Mouse (Mus musculus): ENCODE results near the gene Olfr1218. TPM values are rescaled to one million over a fixed set of nuclear protein-coding genes. Genes with fewer than 3 reads are reported as not detected.
"Not testable (repeated sequence)": the region's sequence is repeated elsewhere in the genome, so short reads cannot be mapped to it uniquely, and the experiment has no call there.

Gene Olfr1218
- polyA plus RNA-seq (2015; fragmentation: Nextera tagmentation; extraction: Ambion mirVana): not detected in 2 replicates

DNA sequence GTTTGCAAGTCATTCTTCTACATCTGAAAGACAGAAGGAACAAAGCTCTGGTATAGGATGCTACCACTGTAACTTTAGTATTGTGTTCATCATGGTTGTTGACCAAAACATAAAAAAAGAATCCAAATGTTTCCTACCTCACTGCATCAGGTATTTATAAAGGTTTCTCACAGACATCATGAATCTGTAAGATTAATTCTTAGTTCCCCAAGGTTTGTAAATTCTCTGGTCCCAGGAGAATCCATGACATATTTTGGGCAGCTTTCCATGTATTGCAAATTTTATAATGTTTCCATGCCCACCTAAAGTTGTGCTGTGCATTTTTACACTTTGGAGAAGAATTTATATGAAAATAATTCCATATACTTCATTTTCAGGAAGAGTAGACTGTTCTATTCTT is at the start of gene Olfr1218:
Gene Olfr1218 (minus strand): TSS at position 101 of the 400 bp plus-strand sequence.
- no peaks in the 10 kb centered on the region for H3K4me1 ChIP-seq (replicated peaks)
- no peak for ATAC-seq (ENCODE audit: low read depth)
- no peaks in the 10 kb centered on the region for H3K36me3 ChIP-seq
- H3K4me2 ChIP-seq: no peak within 1 kb of the TSS
- no peak within 1 kb of the TSS for H3K9ac ChIP-seq
- H3K4me3 ChIP-seq (replicated peaks): no peak within 1 kb of the TSS
- no peaks in the 10 kb centered on the region for H3K27me3 ChIP-seq
- DNase-seq: no peak
- no peaks in the 10 kb centered on the region for H3K9me3 ChIP-seq (replicated peaks)
- H3K27ac ChIP-seq: no peak within 1 kb of the TSS

DNA sequence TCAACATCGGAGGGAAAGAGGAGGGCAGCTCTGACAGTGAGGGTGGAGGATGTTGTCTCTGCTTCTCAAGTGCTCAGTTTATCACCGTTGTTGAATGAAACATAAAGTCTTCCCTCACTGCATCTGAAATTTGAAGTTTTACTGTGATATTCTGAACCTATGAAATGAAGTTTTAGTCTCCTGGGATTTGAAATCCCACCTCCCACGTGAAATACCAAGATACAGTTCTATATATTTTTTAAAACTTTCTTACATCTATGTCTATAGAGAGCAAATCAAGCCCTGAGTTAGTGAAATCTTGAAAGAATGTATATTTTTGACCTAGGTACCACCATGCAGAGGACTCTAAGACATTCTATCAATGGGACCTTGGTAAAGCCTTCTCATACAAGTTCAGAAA is 45.7 kb upstream of the Olfr1218 start, which contains the start of gene Olfr1220:
Gene Olfr1220 (minus strand): TSS at position 101 of the 400 bp plus-strand sequence.
- ATAC-seq (ENCODE audit: low read depth): no peak
- 48% methylated on average over 3 of the region's 3 CpGs for WGBS (ENCODE audit: insufficient replicate concordance)

DNA sequence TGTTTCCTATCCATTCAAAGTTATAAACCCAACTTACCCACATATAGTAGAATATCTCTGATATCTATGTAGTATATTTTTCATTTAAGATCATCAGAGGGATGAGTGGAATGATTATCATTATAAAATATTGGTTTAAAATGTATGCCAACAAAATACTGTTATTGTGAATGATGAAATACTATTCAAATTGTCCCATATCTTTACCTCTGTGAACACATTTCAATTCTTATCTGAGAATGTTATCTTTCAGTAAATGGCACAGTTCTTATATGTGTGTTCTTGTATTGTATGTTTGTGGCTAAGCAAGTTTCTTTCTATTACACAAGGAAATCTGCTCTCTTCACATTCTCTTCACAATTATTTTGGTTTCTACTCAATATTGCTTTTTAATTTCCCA is 44.7 kb upstream of the Olfr1218 start:
- Histone ChIP-seq H3K36me3 (no peaks in the 10 kb centered on the region), H3K4me1 (replicated peaks) (no peaks in the 10 kb centered on the region), H3K27me3 (no peaks in the 10 kb centered on the region), H3K9me3 (replicated peaks) (no peaks in the 10 kb centered on the region), H3K4me3 (replicated peaks) (no peak overlapping the region), H3K9ac (no peak overlapping the region), H3K27ac (no peak overlapping the region), H3K4me2 (no peak overlapping the region)
- no peak for DNase-seq
- no peak for ATAC-seq (ENCODE audit: low read depth)

More for the DNA sequence above, 45.7 kb upstream of the Olfr1218 start, which contains the start of gene Olfr1220:
- Histone ChIP-seq H3K4me2 (no peak within 1 kb of the TSS), H3K27me3 (no peaks in the 10 kb centered on the region), H3K27ac (no peak within 1 kb of the TSS), H3K4me1 (replicated peaks) (no peaks in the 10 kb centered on the region), H3K9me3 (replicated peaks) (no peaks in the 10 kb centered on the region), H3K4me3 (replicated peaks) (no peak within 1 kb of the TSS), H3K9ac (no peak within 1 kb of the TSS), H3K36me3 (no peaks in the 10 kb centered on the region)
- DNase-seq: no peak

DNA sequence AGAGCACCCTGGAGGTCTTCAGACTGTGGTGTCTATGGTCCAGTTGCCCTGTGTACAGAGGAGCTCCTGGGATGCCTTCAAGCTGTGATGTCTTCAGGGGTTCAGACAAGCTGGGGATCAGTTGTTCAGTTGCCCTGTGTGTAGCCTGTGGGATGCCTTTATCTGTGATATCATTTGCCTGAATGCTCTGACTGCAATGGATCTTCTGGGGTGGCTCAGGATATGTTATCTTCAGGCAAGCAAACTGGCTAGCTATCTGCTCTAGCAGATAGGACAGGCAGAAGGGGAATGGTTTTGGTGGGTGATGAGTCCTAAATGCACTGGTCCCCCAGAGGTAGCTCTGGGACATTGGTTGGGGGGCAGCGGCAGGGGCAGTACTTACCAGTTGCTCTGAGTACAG is 32.9 kb upstream of the Olfr1218 start:
- H3K4me2 ChIP-seq: no peak overlapping the region
- WGBS (ENCODE audit: insufficient replicate concordance): 85% methylated on average over 1 of the region's 1 CpGs

DNA sequence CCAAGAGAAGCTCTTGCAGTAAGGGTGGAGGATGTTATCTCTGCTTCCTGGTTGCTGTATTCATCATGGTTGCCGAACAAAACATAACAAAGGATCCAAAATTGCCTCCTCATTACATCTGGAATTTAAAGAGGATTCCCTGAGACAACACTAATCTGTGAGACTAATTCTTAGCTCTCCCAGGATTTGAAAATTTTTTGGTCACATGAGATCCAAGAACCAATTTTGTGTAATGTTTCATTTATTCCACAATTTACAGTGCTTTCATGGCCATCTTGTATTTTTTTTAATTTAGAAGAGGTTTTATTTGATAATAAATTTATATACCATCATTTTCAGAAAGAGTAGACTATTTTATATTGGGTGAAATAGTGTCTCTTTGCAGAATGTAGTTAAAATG is 22.4 kb upstream of the Olfr1218 start, which contains the start of gene Olfr1219:
Gene Olfr1219 (minus strand): TSS at position 101 of the 400 bp plus-strand sequence.
- H3K9me3 ChIP-seq (replicated peaks): no peaks in the 10 kb centered on the region
- H3K4me2 ChIP-seq: no peak within 1 kb of the TSS
- 48% methylated on average over 1 of the region's 1 CpGs for WGBS (ENCODE audit: insufficient replicate concordance)
- ATAC-seq (ENCODE audit: low read depth) (no peak), DNase-seq (no peak)
- H3K4me3 ChIP-seq (replicated peaks): no peak within 1 kb of the TSS
- H3K27ac ChIP-seq: no peak within 1 kb of the TSS
- H3K4me1 ChIP-seq (replicated peaks): no peaks in the 10 kb centered on the region
- no peak within 1 kb of the TSS for H3K9ac ChIP-seq
- H3K27me3 ChIP-seq: no peaks in the 10 kb centered on the region
- H3K36me3 ChIP-seq: no peaks in the 10 kb centered on the region

More for the DNA sequence above, 32.9 kb upstream of the Olfr1218 start:
- DNase-seq (no peak), ATAC-seq (ENCODE audit: low read depth) (no peak)
- H3K9me3 ChIP-seq (replicated peaks): no peaks in the 10 kb centered on the region
- H3K4me3 ChIP-seq (replicated peaks): no peak overlapping the region
- no peak overlapping the region for H3K27ac ChIP-seq
- no peaks in the 10 kb centered on the region for H3K27me3 ChIP-seq
- H3K4me1 ChIP-seq (replicated peaks): no peaks in the 10 kb centered on the region
- no peak overlapping the region for H3K9ac ChIP-seq
- H3K36me3 ChIP-seq: no peaks in the 10 kb centered on the region

DNA sequence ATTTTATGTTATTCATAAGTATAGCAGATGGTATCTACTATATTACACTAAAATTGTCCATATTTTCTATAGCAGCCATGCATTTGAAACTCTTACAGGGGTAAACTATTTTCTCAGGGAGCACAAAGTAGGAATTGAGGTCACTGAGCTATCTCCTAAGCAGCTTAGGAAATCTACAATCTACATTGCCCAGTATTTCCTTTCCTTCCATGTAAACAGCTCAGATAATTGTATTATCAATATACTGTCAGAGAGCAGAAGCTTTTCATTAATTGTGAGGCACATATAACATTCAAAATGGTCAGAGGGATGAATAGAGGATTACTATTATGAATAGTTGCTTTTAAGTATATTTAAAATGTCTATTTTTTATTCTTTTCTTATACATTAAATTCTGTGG is 20.5 kb upstream of the Olfr1218 start:
- DNase-seq: no peak
- H3K4me1 ChIP-seq (replicated peaks): no peaks in the 10 kb centered on the region
- no peak for ATAC-seq (ENCODE audit: low read depth)
- no peak overlapping the region for H3K9ac ChIP-seq
- no peaks in the 10 kb centered on the region for H3K27me3 ChIP-seq
- no peaks in the 10 kb centered on the region for H3K36me3 ChIP-seq
- no peaks in the 10 kb centered on the region for H3K9me3 ChIP-seq (replicated peaks)
- no peak overlapping the region for H3K27ac ChIP-seq
- no peak overlapping the region for H3K4me2 ChIP-seq
- no peak overlapping the region for H3K4me3 ChIP-seq (replicated peaks)

DNA sequence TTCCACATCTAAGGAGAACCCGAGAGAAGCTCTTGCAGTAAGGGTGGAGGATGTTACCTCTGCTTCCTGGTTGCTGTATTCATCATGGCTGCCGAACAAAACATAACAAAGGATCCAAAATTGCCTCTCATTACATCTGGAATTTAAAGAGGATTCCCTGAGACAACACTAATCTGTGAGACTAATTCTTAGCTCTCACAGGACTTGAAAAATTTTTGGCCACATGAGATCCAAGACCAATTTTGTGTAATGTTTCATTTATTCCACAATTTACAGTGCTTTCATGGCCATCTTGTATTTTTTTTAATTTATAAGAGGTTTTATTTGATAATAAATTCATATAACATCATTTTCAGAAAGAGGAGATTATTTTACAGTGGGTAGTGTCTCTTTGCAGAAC is 29.0 kb downstream of the Olfr1218 start, which contains the start of gene Olfr1217:
Gene Olfr1217 (minus strand): TSS at position 101 of the 400 bp plus-strand sequence.
- no peaks in the 10 kb centered on the region for H3K4me1 ChIP-seq (replicated peaks)
- no peaks in the 10 kb centered on the region for H3K9me3 ChIP-seq (replicated peaks)
- H3K27ac ChIP-seq: no peak within 1 kb of the TSS
- no peak within 1 kb of the TSS for H3K4me2 ChIP-seq
- ATAC-seq (ENCODE audit: low read depth) (no peak), DNase-seq (no peak)
- H3K9ac ChIP-seq: no peak within 1 kb of the TSS
- no peaks in the 10 kb centered on the region for H3K27me3 ChIP-seq
- no peak within 1 kb of the TSS for H3K4me3 ChIP-seq (replicated peaks)
- WGBS (ENCODE audit: insufficient replicate concordance): 41% methylated on average over 2 of the region's 2 CpGs
- H3K36me3 ChIP-seq: no peaks in the 10 kb centered on the region

DNA sequence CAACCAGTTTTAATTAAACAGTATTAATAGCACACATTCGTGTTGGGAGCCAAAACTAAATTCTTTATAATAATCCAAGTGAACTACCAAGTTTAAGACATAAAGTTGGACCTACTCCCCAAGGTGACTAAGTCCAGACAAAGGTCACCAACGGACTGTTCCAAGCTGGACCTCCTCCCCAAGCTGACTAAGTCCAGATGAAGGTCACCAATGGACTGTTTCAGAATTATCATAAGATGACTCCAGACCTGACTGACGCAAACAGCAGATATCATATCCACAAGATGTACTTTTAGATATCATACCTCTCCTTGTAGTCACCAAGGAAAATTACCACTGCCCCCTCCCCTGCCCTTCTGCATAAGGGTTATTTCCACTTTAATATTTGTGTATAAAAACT is 39.6 kb downstream of the Olfr1218 start:
- DNase-seq; H3K36me3 ChIP-seq; H3K9me3 ChIP-seq (replicated peaks); H3K27ac ChIP-seq; H3K4me3 ChIP-seq (replicated peaks); H3K27me3 ChIP-seq; ATAC-seq (ENCODE audit: low read depth); H3K4me1 ChIP-seq (replicated peaks); H3K4me2 ChIP-seq; H3K9ac ChIP-seq: not testable (repeated sequence)
- 52% methylated on average over 3 of the region's 3 CpGs for WGBS (ENCODE audit: insufficient replicate concordance)

DNA sequence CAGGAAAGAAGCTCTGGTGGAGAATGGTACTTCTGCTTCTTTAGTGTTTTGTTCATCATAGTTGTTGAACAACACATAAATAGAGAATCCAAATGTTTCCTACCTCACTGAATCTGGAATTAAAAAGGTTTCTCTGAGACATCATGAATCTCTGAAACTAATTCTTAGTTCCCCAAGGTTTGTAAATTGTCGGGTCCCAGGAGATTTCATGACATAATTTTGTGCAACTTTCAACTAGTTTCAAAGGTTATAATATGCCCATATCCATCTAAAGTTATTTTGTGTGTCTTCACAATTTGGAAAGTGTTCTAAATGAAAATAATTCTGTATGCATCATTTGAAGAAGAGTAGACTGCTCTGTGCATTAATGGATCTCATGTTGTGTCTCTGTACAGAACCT is 42.7 kb downstream of the Olfr1218 start, which contains the start of gene Olfr1216:
Gene Olfr1216 (minus strand): TSS at position 101 of the 400 bp plus-strand sequence.
- Histone ChIP-seq H3K27ac (no peak within 1 kb of the TSS), H3K4me1 (replicated peaks) (no peaks in the 10 kb centered on the region), H3K36me3 (no peaks in the 10 kb centered on the region), H3K9me3 (replicated peaks) (no peaks in the 10 kb centered on the region), H3K9ac (no peak within 1 kb of the TSS), H3K4me2 (no peak within 1 kb of the TSS), H3K4me3 (replicated peaks) (no peak within 1 kb of the TSS), H3K27me3 (no peaks in the 10 kb centered on the region)
- DNase-seq (no peak), ATAC-seq (ENCODE audit: low read depth) (no peak)
- WGBS (ENCODE audit: insufficient replicate concordance): 55% methylated on average over 1 of the region's 1 CpGs

DNA sequence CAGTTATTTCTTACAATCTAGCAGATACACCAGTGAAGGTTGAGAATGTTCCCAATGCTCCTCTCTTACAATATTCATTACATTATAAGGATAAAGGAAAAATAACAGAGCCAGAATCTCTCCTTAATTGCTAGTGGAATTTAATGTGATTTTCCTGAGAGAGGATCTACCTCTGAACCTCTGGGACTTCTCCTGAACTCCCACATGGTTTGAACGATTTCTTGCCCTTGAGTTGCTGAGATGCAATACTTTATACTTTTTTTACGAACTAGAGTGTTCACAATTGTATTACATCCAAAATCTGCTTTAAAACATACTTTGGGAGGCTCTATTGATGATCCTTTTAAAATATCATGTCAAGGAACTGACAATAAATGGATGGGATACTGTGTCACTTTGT is 54.1 kb downstream of the Olfr1218 start, which contains the start of gene Olfr1215:
Gene Olfr1215 (minus strand): TSS at position 101 of the 400 bp plus-strand sequence.
- no peak within 1 kb of the TSS for H3K27ac ChIP-seq
- no peaks in the 10 kb centered on the region for H3K27me3 ChIP-seq
- no peak within 1 kb of the TSS for H3K9ac ChIP-seq
- H3K36me3 ChIP-seq: no peaks in the 10 kb centered on the region
- no peak within 1 kb of the TSS for H3K4me2 ChIP-seq
- no peak within 1 kb of the TSS for H3K4me3 ChIP-seq (replicated peaks)
- DNase-seq: no peak
- ATAC-seq (ENCODE audit: low read depth): no peak
- H3K9me3 ChIP-seq (replicated peaks): no peaks in the 10 kb centered on the region
- H3K4me1 ChIP-seq (replicated peaks): no peaks in the 10 kb centered on the region
- 40% methylated on average over 2 of the region's 2 CpGs for WGBS (ENCODE audit: insufficient replicate concordance)
